Mouse (Mus musculus) megakaryocyte, embryonic 14.5 days (primary cell): ENCODE measurements around the gene Myo7a.

Experiments
- FLI1 ChIP-seq: IDR thresholded peaks from 2 replicates; pipeline ENCODE4 v1.6.1; 2012; ENCODE audit warnings: low read length, inconsistent platforms, mixed read lengths
- GATA1 ChIP-seq: IDR thresholded peaks from 3 replicates; pipeline ENCODE4 v1.6.1; 2012; ENCODE audit warnings: mixed read lengths, low read length, inconsistent platforms, borderline replicate concordance

DNA sequence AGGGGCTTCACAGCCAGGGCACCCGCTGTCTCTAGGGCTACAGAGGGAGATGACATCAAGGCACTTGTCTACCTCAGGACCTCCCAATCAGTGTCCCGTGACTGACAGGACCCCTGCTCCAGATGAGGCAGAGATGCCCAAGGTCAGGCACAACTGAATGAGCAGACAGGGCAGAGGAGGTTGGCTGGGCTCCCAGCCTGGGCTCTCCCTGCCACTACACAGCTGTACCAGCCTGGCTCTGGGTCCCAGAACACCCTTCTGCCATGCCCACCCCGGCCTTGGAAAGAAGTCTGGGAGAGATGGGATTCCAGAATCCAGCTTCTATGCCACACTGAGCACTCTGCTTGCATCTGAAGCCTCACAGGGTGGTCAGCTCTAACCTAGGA lies 36.9 kb upstream of the Myo7a start:
- TF ChIP-seq GATA1 (no peak), FLI1 (no peak)
